Mouse (Mus musculus): ENCODE data around the gene Snai1. TPM values are rescaled to one million over a fixed set of nuclear protein-coding genes. Genes with fewer than 3 reads are reported as not detected.

The Snai1 gene
- total RNA-seq (2021) = 1 to 10 TPM; 6.2 to 8.5 TPM
- long read RNA-seq, experiment 1, partial matches to known transcripts = 1 of 1 reads
- long read RNA-seq, experiment 1, other reads (novel, unspliced or antisense) = 0 of 1 reads
- long read RNA-seq, experiment 2, partial matches to known transcripts = 0 of 3 reads
- long read RNA-seq, experiment 2, other reads (novel, unspliced or antisense) = 0 of 3 reads

GRCm38 (mm10) chr2:167537476-167538297, at the start of gene Snai1:
Snai1 (plus strand) TSS chr2:167538195.
- peak; percentile 96 for DNase-seq

GRCm38 (mm10) chr2:167490813-167491525, 47.0 kb upstream of the Snai1 start:
- DNase-seq = peak; percentile 60

- peak; percentile 69 for DNase-seq
These were observed 46.0 kb upstream of the Snai1 start, which contains the start of gene Rnf114 for GRCm38 (mm10) chr2:167491757-167492708. Rnf114 (plus strand) TSS chr2:167492645.

- DNase-seq = peak; percentile 95
These were observed 45.0 kb upstream of the Snai1 start, which contains the start of gene Spata2 for GRCm38 (mm10) chr2:167492713-167493636. Spata2 (minus strand) TSS chr2:167492887.

- DNase-seq = no peak
These were observed 41.6 kb upstream of the Snai1 start for GRCm38 (mm10) chr2:167496437-167496836.

- DNase-seq = peak; percentile 67
These were observed 40.7 kb upstream of the Snai1 start for GRCm38 (mm10) chr2:167497272-167497671.

GRCm38 (mm10) chr2:167502554-167503252, 35.3 kb upstream of the Snai1 start:
- DNase-seq = no peak

GRCm38 (mm10) chr2:167503253-167503895, 34.6 kb upstream of the Snai1 start:
- DNase-seq = peak; percentile 95

- DNase-seq = peak; percentile 73
These were observed 34.1 kb upstream of the Snai1 start for GRCm38 (mm10) chr2:167503896-167504349.

GRCm38 (mm10) chr2:167505127-167505526, 32.9 kb upstream of the Snai1 start:
- no peak for DNase-seq

GRCm38 (mm10) chr2:167506546-167507260, 31.3 kb upstream of the Snai1 start:
- DNase-seq = no peak

- no peak for DNase-seq
These were observed 30.1 kb upstream of the Snai1 start for GRCm38 (mm10) chr2:167507719-167508385.

GRCm38 (mm10) chr2:167508569-167508968, 29.4 kb upstream of the Snai1 start:
- no peak for DNase-seq

GRCm38 (mm10) chr2:167510485-167510884, 27.5 kb upstream of the Snai1 start:
- no peak for DNase-seq

- DNase-seq = no peak
These were observed 25.6 kb upstream of the Snai1 start for GRCm38 (mm10) chr2:167512365-167512764.

- no peak for DNase-seq
These were observed 25.0 kb upstream of the Snai1 start for GRCm38 (mm10) chr2:167512970-167513369.

GRCm38 (mm10) chr2:167514641-167515040, 23.4 kb upstream of the Snai1 start:
- DNase-seq = no peak

GRCm38 (mm10) chr2:167515688-167516087, 22.3 kb upstream of the Snai1 start:
- DNase-seq = no peak
